ENCODE assay signal across 9 mouse cellular contexts in the genomic region with DNA sequence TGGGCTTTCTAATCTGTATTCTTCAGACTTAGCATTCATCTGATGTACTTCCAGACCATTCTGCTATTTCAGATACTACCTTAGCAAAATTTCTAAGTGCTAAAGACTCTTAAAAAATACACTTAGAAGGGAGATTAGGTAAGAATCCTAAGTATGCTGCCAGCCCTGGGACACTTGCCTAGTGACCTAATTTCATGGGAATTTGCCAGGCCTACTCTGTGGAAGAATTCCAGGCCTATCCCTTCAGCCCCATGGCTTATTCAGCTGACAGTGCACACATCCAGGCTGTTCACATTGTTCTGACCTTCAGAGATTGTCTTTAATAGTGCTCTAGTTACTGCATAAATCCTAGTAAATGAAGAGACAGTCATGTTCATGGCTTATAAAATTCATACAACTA.
A peak's percentile ranks its signal among the peaks of the same experiment; 100 is the strongest.
DNase-seq lines count a peak whose midpoint lies in the region; ATAC-seq and TF ChIP-seq lines count a peak whose summit lies in the region.
"Had no signal": no experiment of that assay in that cellular context is flagged by ENCODE, and none has a peak within 500 bp of the region (broad histone marks: within the 10 kb centered on the region; RNA-seq: fewer than 3 reads in every experiment).

No protein-coding gene starts in this region.

- no peaks in the 10 kb centered on the region for H3K27me3 ChIP-seq in lung, embryonic 14.5 days (ENCODE audit: insufficient read depth, low read length)

- no peak overlapping the region for H3K4me3 ChIP-seq in lung, embryonic 14.5 days (ENCODE audit: low read depth, low read length)
- H3K4me3 ChIP-seq: left cerebral cortex, adult 2 months had no signal

- peaks cover 12% of the 10 kb centered on the region for H3K4me1 ChIP-seq in lung, embryonic 14.5 days (ENCODE audit: insufficient read depth)

- H3K9me3 ChIP-seq in lung, embryonic 14.5 days (ENCODE audit: low read depth, low read length): no peaks in the 10 kb centered on the region

- ATAC-seq in lung, embryonic 14.5 days (ENCODE audit: insufficient read depth): peak; percentile 82
- no peak for ATAC-seq in megakaryocyte, adult 5-6 weeks (ENCODE audit: poor library complexity, severe bottlenecking)

- H3K9ac ChIP-seq in lung, embryonic 14.5 days: no peak overlapping the region

- no peaks in the 10 kb centered on the region for H3K36me3 ChIP-seq in lung, embryonic 14.5 days (ENCODE audit: insufficient read depth)

- peak overlapping the region; percentile 64; the same call in 1 of the 2 replicates for H3K27ac ChIP-seq in lung, embryonic 14.5 days (ENCODE audit: low read depth)
- H3K27ac ChIP-seq: left cerebral cortex, adult 2 months had no signal

- no peak for TF ChIP-seq CTCF in lung, embryonic 14.5 days (IDR thresholded peaks at IDR 0.05; ENCODE audit: low read depth)

- peak; percentile 19 for DNase-seq in layer of hippocampus, adult 11-12 months (ENCODE audit: low spot score)
- DNase-seq in layer of hippocampus, adult 9-11 months: no peak
- peak; percentile 72 for DNase-seq in brain, adult 2 months (ENCODE audit: low read depth, low spot score)
- peak; percentile 96 for DNase-seq in heart, adult 11 months
- peak; percentile 81 for DNase-seq in lung, embryonic 14.5 days
- DNase-seq in left cerebral cortex, adult 18-20 months (ENCODE audit: low spot score in 2 of 2): no peak
- DNase-seq in natural killer cell, adult 2 months (ENCODE audit: low spot score in 2 of 2): no peak

- no peak overlapping the region for H3K4me2 ChIP-seq in lung, embryonic 14.5 days

Comparison
In these comparisons a context has a peak if more than half of its experiments do, and no peak if none do; other contexts are left out.
1. DNase-seq: peak in layer of hippocampus, adult 11-12 months (single experiment), brain, adult 2 months (single experiment), heart, adult 11 months (single experiment) and lung, embryonic 14.5 days (single experiment); none in layer of hippocampus, adult 9-11 months (single experiment), left cerebral cortex, adult 18-20 months (0 of 2) and natural killer cell, adult 2 months (0 of 2).